Mouse (Mus musculus) heart, embryonic 14.5 days (tissue): ENCODE results near the gene Csrp1. TPM values are rescaled to one million over a fixed set of nuclear protein-coding genes. Genes with fewer than 3 reads are reported as not detected.

ENCODE experiments used
- ATAC-seq: fragments of 200-750 bp; cut with Nextera tagmentation; 2 replicates; pipeline ENCODE4 v1.8.0; 2017; ENCODE audit warnings: low read depth, moderate TSS enrichment; ENCODE audit not compliant: insufficient number of reproducible peaks, insufficient read depth, low FRiP score
- H3K27ac ChIP-seq, 2 experiments: fragments of 200-500 bp in 1 of 2; fragments of 300-500 bp in 1 of 2; sonication (generic) in 1 of 2; replicated peaks in 1 of 2; 2 replicates each; pipeline ENCODE4 v1.5.1; 2012 to 2014; ENCODE audit warnings: low read depth in 2 of 2, low read length in 2 of 2, control low read depth in 1 of 2, mild to moderate bottlenecking in 1 of 2, mixed read lengths in 1 of 2; ENCODE audit not compliant: control insufficient read depth in 1 of 2, insufficient read depth in 1 of 2
- H3K27me3 ChIP-seq: fragments of 300-500 bp; sonication (generic); 2 replicates; pipeline ENCODE4 v1.6.1; 2014; ENCODE audit warnings: mild to moderate bottlenecking, low read length, control low read depth; ENCODE audit not compliant: control insufficient read depth, insufficient read depth
- H3K36me3 ChIP-seq: fragments of 300-500 bp; sonication (generic); 2 replicates; pipeline ENCODE4 v1.6.1; 2014; ENCODE audit warnings: mild to moderate bottlenecking, control low read depth, low read length, mixed read lengths; ENCODE audit not compliant: control insufficient read depth, insufficient read depth
- H3K4me1 ChIP-seq, 2 experiments: fragments of 200-500 bp in 1 of 2; fragments of 300-500 bp in 1 of 2; sonication (generic) in 1 of 2; 2 replicates each; pipeline ENCODE4 v1.6.1; 2012 to 2014; ENCODE audit warnings: low read length in 2 of 2, control low read depth in 1 of 2, mixed read lengths in 1 of 2; ENCODE audit not compliant: control insufficient read depth in 2 of 2, insufficient read depth in 2 of 2
- H3K4me2 ChIP-seq: fragments of 300-500 bp; sonication (generic); 2 replicates; pipeline ENCODE4 v1.6.1; 2014; ENCODE audit warnings: mild to moderate bottlenecking, low read length
- H3K4me3 ChIP-seq, 2 experiments: fragments of 200-500 bp in 1 of 2; fragments of 300-500 bp in 1 of 2; sonication (generic) in 1 of 2; 2 replicates each; pipeline ENCODE4 v1.5.1; 2012 to 2014; ENCODE audit warnings: low read length in 2 of 2, mild to moderate bottlenecking in 2 of 2, control low read depth in 1 of 2, low read depth in 1 of 2, moderate library complexity in 1 of 2; ENCODE audit not compliant: control insufficient read depth in 1 of 2, insufficient read depth in 1 of 2
- H3K9ac ChIP-seq: fragments of 300-500 bp; sonication (generic); 2 replicates; pipeline ENCODE4 v1.6.1; 2014; ENCODE audit warnings: mild to moderate bottlenecking, low read length
- H3K9me3 ChIP-seq: fragments of 300-500 bp; sonication (generic); 2 replicates; pipeline ENCODE4 v1.6.1; 2016; ENCODE audit warnings: low read length, control low read depth; ENCODE audit not compliant: control insufficient read depth
- WGBS: fragments of 180-500 bp; shearing (Covaris S2); extraction: QIAGEN DNeasy Blood & Tissue Kit; methylation state at CpG from one replicate; pipeline ENCODE4 v1.1.7; 2014; 5-methylcytosine and 5-hydroxymethylcytosine counted together
- polyA plus RNA-seq: library from polyadenylated mRNA; unstranded; fragments of >200 nt; fragmentation: Nextera tagmentation; extraction: Ambion mirVana; gene quantifications from 2 replicates; pipeline ENCODE4 v1.2.1, GENCODE M21; 2014

The Csrp1 gene
- polyA plus RNA-seq, 1 experiment from 2014 or later = 220 TPM

DNA sequence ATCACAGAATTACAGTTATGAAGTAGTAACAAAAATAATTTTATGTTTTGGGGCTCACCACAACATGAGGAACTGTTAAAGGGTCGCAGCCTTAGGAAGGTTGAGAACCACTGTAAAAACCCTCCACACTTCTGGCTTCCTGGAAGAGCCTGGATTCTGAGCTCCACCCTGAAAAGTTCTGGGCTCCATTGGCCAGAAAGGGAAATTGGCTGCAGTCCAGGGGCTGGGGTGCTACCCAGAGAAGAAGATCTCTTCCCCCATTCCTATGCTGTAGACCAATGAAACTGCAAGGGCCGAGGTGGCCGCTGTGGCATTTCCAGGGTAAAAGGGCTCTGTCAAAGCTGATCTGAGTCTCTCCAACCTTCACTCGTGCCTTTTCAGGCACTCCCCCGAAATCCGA, 21.8 kb upstream of the Csrp1 start:
- no peak for ATAC-seq
- no peaks in the 10 kb centered on the region for H3K36me3 ChIP-seq
- H3K27ac ChIP-seq = no peak overlapping the region

GRCm38 (mm10) chr1:135698451-135698921, 21.4 kb upstream of the Csrp1 start:
- WGBS = 19% methylated on average over 11 of the region's 11 CpGs
- Histone ChIP-seq H3K4me1 (peaks cover 11 to 23% of the 10 kb centered on the region in 2 experiments), H3K9ac (no peak overlapping the region), H3K27me3 (no peaks in the 10 kb centered on the region), H3K36me3 (no peaks in the 10 kb centered on the region), H3K9me3 (no peaks in the 10 kb centered on the region), H3K4me3 (peak overlapping the region in 1 of 2 experiments; percentile 25; a peak in 2 of 4 replicates), H3K4me2 (peak overlapping the region; percentile 71), H3K27ac (no peak overlapping the region)
- ATAC-seq = no peak

More for the DNA sequence above, 21.8 kb upstream of the Csrp1 start:
- peaks cover 11 to 23% of the 10 kb centered on the region in 2 experiments for H3K4me1 ChIP-seq
- peak overlapping the region; percentile 71; the same call in 1 of the 2 replicates for H3K4me2 ChIP-seq
- H3K9me3 ChIP-seq = no peaks in the 10 kb centered on the region
- H3K9ac ChIP-seq = no peak overlapping the region
- H3K4me3 ChIP-seq = no peak overlapping the region
- 31% methylated on average over 6 of the region's 6 CpGs for WGBS
- no peaks in the 10 kb centered on the region for H3K27me3 ChIP-seq

DNA sequence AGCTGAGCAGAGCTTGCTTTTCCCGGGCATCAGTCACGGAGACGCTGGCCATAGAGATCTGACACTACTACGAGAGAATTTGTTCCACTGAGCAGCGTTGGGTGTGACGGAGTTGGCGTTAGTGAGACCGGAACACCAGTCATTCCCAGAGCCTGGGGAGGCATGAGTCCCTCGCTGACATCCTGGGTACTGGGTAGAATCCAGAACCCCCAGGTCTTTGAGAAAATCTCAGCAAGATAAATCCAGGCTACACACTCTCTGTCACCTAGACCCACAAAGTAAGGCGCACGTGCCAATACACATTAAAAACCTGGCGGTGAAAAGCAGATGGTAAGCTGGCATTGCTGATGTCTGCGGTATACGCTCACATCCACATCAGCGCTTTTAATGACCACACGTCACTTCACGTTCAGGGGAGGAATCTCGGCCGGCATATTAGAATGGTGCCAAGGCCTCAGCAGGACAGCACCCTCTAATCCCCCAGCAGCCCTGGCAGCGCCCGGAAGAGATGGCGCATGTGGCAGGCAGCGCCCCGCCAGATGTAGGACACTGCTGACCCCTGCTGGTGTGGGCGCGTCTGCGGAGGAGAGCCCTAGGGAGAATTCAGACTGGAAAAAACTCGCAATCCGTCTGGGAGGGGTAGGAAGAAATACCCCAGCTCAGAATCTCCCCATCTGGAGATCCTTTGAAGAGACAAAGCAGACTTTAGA, 20.7 kb upstream of the Csrp1 start:
- Histone ChIP-seq H3K36me3 (no peaks in the 10 kb centered on the region), H3K27me3 (no peaks in the 10 kb centered on the region), H3K9ac (peak overlapping the region; percentile 56), H3K9me3 (no peaks in the 10 kb centered on the region), H3K4me1 (peaks cover 11 to 23% of the 10 kb centered on the region in 2 experiments), H3K4me2 (peak overlapping the region; percentile 71), H3K27ac (no peak overlapping the region), H3K4me3 (peak overlapping the region; percentile 25 to 44)
- no peak for ATAC-seq
- WGBS = 2% methylated on average over 29 of the region's 29 CpGs

- no peak for ATAC-seq
- H3K9me3 ChIP-seq = no peaks in the 10 kb centered on the region
- H3K4me1 ChIP-seq = peaks cover 11 to 23% of the 10 kb centered on the region in 2 experiments
- peak overlapping the region; percentile 71 for H3K4me2 ChIP-seq
- H3K27me3 ChIP-seq = no peaks in the 10 kb centered on the region
- 30% methylated on average over 2 of the region's 2 CpGs for WGBS
- no peak overlapping the region for H3K4me3 ChIP-seq
- no peak overlapping the region for H3K9ac ChIP-seq
- H3K36me3 ChIP-seq = no peaks in the 10 kb centered on the region
- H3K27ac ChIP-seq = no peak overlapping the region
Measured at GRCm38 (mm10) chr1:135699892-135700291, 20.0 kb upstream of the Csrp1 start.

- Histone ChIP-seq H3K36me3 (no peaks in the 10 kb centered on the region), H3K27me3 (no peaks in the 10 kb centered on the region), H3K9ac (no peak overlapping the region), H3K4me3 (no peak overlapping the region), H3K4me1 (peaks cover 11 to 23% of the 10 kb centered on the region in 2 experiments), H3K4me2 (no peak overlapping the region), H3K27ac (no peak overlapping the region), H3K9me3 (no peaks in the 10 kb centered on the region)
- no peak for ATAC-seq
- WGBS = 5% methylated on average over 7 of the region's 7 CpGs
Measured at GRCm38 (mm10) chr1:135700605-135701004, 19.3 kb upstream of the Csrp1 start.

DNA sequence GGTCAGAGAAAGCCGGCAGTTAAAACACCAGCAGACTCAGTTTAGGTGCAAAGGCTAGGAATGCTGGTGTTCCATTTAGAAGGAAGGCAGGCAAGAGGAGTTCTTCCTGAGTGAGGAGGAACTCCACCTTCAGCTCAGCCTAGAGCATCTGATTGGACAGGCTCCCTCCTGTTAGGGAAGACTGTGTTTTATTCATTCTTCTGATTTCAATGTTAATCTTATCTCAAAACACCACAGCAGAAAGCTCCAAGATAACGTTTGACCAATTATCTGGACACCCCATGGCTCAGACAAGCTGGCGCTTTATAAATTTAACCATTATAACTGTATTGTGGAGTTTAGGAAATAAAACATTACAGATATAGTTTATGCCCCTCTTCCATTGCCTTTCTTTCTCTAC, 18.5 kb upstream of the Csrp1 start:
- Histone ChIP-seq H3K27ac (no peak overlapping the region), H3K4me3 (no peak overlapping the region), H3K4me2 (no peak overlapping the region), H3K9me3 (no peaks in the 10 kb centered on the region), H3K27me3 (no peaks in the 10 kb centered on the region), H3K36me3 (no peaks in the 10 kb centered on the region), H3K9ac (no peak overlapping the region), H3K4me1 (peaks cover 11 to 23% of the 10 kb centered on the region in 2 experiments)
- no peak for ATAC-seq
- WGBS = 41% methylated on average over 3 of the region's 3 CpGs

DNA sequence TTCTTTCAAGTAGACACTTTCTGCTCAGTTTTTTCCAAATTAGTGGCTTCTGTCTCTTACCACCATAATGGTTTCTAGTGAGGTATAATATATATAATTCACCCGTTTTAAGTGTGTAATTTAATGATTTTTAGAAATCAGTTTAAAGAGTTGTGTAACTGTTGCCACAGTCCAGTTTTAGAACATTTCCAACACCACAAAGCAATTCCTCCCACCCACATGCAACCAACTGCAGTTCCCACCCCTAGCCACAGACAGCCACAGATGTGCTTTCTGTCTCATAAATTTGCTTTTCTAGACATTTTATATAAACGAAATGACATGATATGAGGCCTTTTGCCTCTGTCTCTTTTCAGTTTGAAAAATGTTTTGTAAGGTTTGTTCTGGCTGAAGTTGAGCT, 17.1 kb upstream of the Csrp1 start:
- H3K4me3 ChIP-seq = no peak overlapping the region
- peaks cover 11 to 23% of the 10 kb centered on the region in 2 experiments for H3K4me1 ChIP-seq
- no peak overlapping the region for H3K27ac ChIP-seq
- 62% methylated on average over 2 of the region's 2 CpGs for WGBS
- H3K36me3 ChIP-seq = no peaks in the 10 kb centered on the region
- no peak overlapping the region for H3K4me2 ChIP-seq
- no peak overlapping the region for H3K9ac ChIP-seq
- no peaks in the 10 kb centered on the region for H3K27me3 ChIP-seq
- ATAC-seq = no peak
- H3K9me3 ChIP-seq = no peaks in the 10 kb centered on the region
